Mouse (Mus musculus) stomach, postnatal 0 days (tissue): ENCODE results near the gene Cox19. TPM values are rescaled to one million over a fixed set of nuclear protein-coding genes. Genes with fewer than 3 reads are reported as not detected.

Experiments
- ATAC-seq: fragments of 200-750 bp; cut with Nextera tagmentation; 2 replicates; pipeline ENCODE4 v1.8.0; 2017; ENCODE audit not compliant: low FRiP score, low TSS enrichment
- DNase-seq: peaks from one replicate; pipeline ENCODE4 v3.0.0-alpha.2; 2016; ENCODE audit warnings: low spot score
- H3K27ac ChIP-seq: fragments of 300-500 bp; sonication (generic); replicated peaks from 2 replicates; pipeline ENCODE4 v1.5.1; 2014; ENCODE audit warnings: mild to moderate bottlenecking, control low read depth
- H3K27me3 ChIP-seq: fragments of 300-500 bp; sonication (generic); 2 replicates; pipeline ENCODE4 v1.6.1; 2014; ENCODE audit warnings: low read length; ENCODE audit not compliant: control insufficient read depth, insufficient read depth
- H3K36me3 ChIP-seq: fragments of 300-500 bp; sonication (generic); 2 replicates; pipeline ENCODE4 v1.6.1; 2014; ENCODE audit warnings: low read length, mixed read lengths; ENCODE audit not compliant: control insufficient read depth, insufficient read depth
- H3K4me1 ChIP-seq: fragments of 300-500 bp; sonication (generic); replicated peaks from 2 replicates; pipeline ENCODE4 v1.6.1; 2014; ENCODE audit warnings: antibody characterized with exemption; ENCODE audit not compliant: control insufficient read depth, insufficient read depth
- H3K4me2 ChIP-seq: fragments of 300-500 bp; sonication (generic); replicated peaks from 2 replicates; pipeline ENCODE4 v1.6.1; 2014; ENCODE audit warnings: low read depth, mild to moderate bottlenecking, control low read depth, moderate library complexity
- H3K4me3 ChIP-seq: fragments of 300-500 bp; sonication (generic); 2 replicates; pipeline ENCODE4 v1.5.1; 2014; ENCODE audit warnings: low read depth, low read length, control low read depth
- H3K9ac ChIP-seq: fragments of 300-500 bp; sonication (generic); 2 replicates; pipeline ENCODE4 v1.6.1; 2014; ENCODE audit warnings: mild to moderate bottlenecking, low read length, control low read depth, mixed read lengths
- H3K9me3 ChIP-seq: fragments of 300-500 bp; sonication (generic); 2 replicates; pipeline ENCODE4 v1.6.1; 2016; ENCODE audit warnings: low read length; ENCODE audit not compliant: control insufficient read depth
- CTCF ChIP-seq: IDR thresholded peaks from 2 replicates; pipeline ENCODE4 v1.5.1; 2016; ENCODE audit warnings: antibody characterized with exemption, low read depth, mild to moderate bottlenecking, moderate library complexity
- EP300 ChIP-seq: optimal IDR thresholded peaks from 2 replicates; pipeline ENCODE3; 2016; ENCODE audit warnings: antibody characterized with exemption
- WGBS: fragments of 180-500 bp; shearing (Covaris S2); extraction: QIAGEN DNeasy Blood & Tissue Kit; methylation state at CpG from one replicate; pipeline ENCODE4 v1.1.7; 2014; 5-methylcytosine and 5-hydroxymethylcytosine counted together
- microRNA counts: library from miRNA; unstranded; fragments of <30 nt; microRNA quantifications from one replicate; lab custom pipeline; 2015
- microRNA-seq: library from miRNA; unstranded; fragments of <30 nt; microRNA quantifications from one replicate; pipeline ENCODE4, GENCODE M21; 2016
- polyA plus RNA-seq: library from polyadenylated mRNA; unstranded; fragments of >200 nt; fragmentation: Nextera tagmentation; extraction: Ambion mirVana; gene quantifications from 2 replicates; pipeline ENCODE4 v1.2.1, GENCODE M21; 2015

The Cox19 gene
- polyA plus RNA-seq, 1 experiment from 2014 or later, result 114 TPM

GRCm38 (mm10) chr5:139290467-139291259 lies 60.6 kb downstream of the Cox19 start:
- no peaks in the 10 kb centered on the region for H3K36me3 ChIP-seq
- H3K9me3 ChIP-seq, result no peaks in the 10 kb centered on the region; the same call in 1 of the 2 replicates
- H3K4me1 ChIP-seq, result peaks cover 6% of the 10 kb centered on the region; the same call in 1 of the 2 replicates
- DNase-seq (no peak), ATAC-seq (no peak)
- no peak overlapping the region for H3K4me3 ChIP-seq
- no peak for TF ChIP-seq CTCF
- TF ChIP-seq EP300, result no peak
- no peak overlapping the region for H3K4me2 ChIP-seq
- H3K9ac ChIP-seq, result no peak overlapping the region
- WGBS, result 80% methylated on average over 12 of the region's 12 CpGs
- H3K27me3 ChIP-seq, result no peaks in the 10 kb centered on the region
- no peak overlapping the region for H3K27ac ChIP-seq

GRCm38 (mm10) chr5:139288591-139288990 lies 62.6 kb downstream of the Cox19 start:
- Histone ChIP-seq H3K4me1 (peaks cover 9% of the 10 kb centered on the region), H3K4me3 (no peak overlapping the region), H3K27me3 (no peaks in the 10 kb centered on the region), H3K27ac (no peak overlapping the region), H3K4me2 (no peak overlapping the region), H3K9me3 (no peaks in the 10 kb centered on the region), H3K36me3 (no peaks in the 10 kb centered on the region), H3K9ac (no peak overlapping the region)
- ATAC-seq (no peak), DNase-seq (no peak)
- TF ChIP-seq EP300 (no peak), CTCF (no peak)
- 88% methylated on average over 4 of the region's 4 CpGs for WGBS

- ATAC-seq, result no peak
- 87% methylated on average over 4 of the region's 4 CpGs for WGBS
- H3K4me2 ChIP-seq, result no peak overlapping the region
- H3K9me3 ChIP-seq, result no peaks in the 10 kb centered on the region
- H3K4me1 ChIP-seq, result peaks cover 9% of the 10 kb centered on the region
- no peak overlapping the region for H3K4me3 ChIP-seq
- DNase-seq, result no peak
- no peaks in the 10 kb centered on the region for H3K27me3 ChIP-seq
- H3K27ac ChIP-seq, result no peak overlapping the region
- H3K36me3 ChIP-seq, result no peaks in the 10 kb centered on the region
- no peak overlapping the region for H3K9ac ChIP-seq
- no peak for TF ChIP-seq EP300
- no peak for TF ChIP-seq CTCF
Measured at GRCm38 (mm10) chr5:139287787-139288186, 63.4 kb downstream of the Cox19 start.

- Histone ChIP-seq H3K4me1 (peaks cover 9% of the 10 kb centered on the region), H3K4me2 (no peak overlapping the region), H3K36me3 (no peaks in the 10 kb centered on the region), H3K27me3 (no peaks in the 10 kb centered on the region), H3K4me3 (no peak overlapping the region), H3K9me3 (no peaks in the 10 kb centered on the region), H3K9ac (no peak overlapping the region), H3K27ac (peak overlapping the region; percentile 65)
- peak; percentile 23 for DNase-seq
- ATAC-seq, result no peak
- no peak for TF ChIP-seq CTCF
- TF ChIP-seq EP300, result no peak
- WGBS, result 74% methylated on average over 5 of the region's 5 CpGs
Measured at GRCm38 (mm10) chr5:139287099-139287498, 64.1 kb downstream of the Cox19 start.

MicroRNA genes within 50 kb of the gene (microRNA counts, 519-probe panel; counts per million panel counts)
- microRNA mmu-miR-339-3p (lab: Ali Mortazavi, UCI) (not detected), microRNA mmu-miR-339-5p (lab: Ali Mortazavi, UCI) (not detected)

Small RNA genes lying within 50 kb of the gene (microRNA-seq; reads per million reads assigned to microRNA genes)
- gene Mir339, result 357 reads per million, percentile 62 among the genes with 10 or more reads in this experiment

Other genes starting within 250 kb of the Cox19 start
- gene Prkar1b, start 201.4 kb downstream of the Cox19 start, polyA plus RNA-seq, result 9.6 and 10.6 TPM in 2 replicates
- gene Dnaaf5, start 201.2 kb downstream of the Cox19 start, polyA plus RNA-seq, result 1.9 and 2.3 TPM in 2 replicates
- 24.0 TPM in 2 replicates for gene Sun1, start 150.8 kb downstream of the Cox19 start, polyA plus RNA-seq
- 132 and 133 TPM in 2 replicates for gene Get4, start 99.1 kb downstream of the Cox19 start, polyA plus RNA-seq
- 13.8 and 14.9 TPM in 2 replicates for gene Adap1, start 25.8 kb downstream of the Cox19 start, polyA plus RNA-seq
- gene Cyp2w1, start 1.2 kb upstream of the Cox19 start, polyA plus RNA-seq, result 4.8 and 8.5 TPM in 2 replicates
- gene Gpr146, start 26.3 kb upstream of the Cox19 start, polyA plus RNA-seq, result 3.5 TPM in 2 replicates
- gene C130050O18Rik, start 53.9 kb upstream of the Cox19 start, polyA plus RNA-seq, result 0.41 and 0.46 TPM in 2 replicates
- gene Gper1, start 71.7 kb upstream of the Cox19 start, polyA plus RNA-seq, result 2.8 and 3.2 TPM in 2 replicates
- gene 3110082I17Rik, start 109.1 kb upstream of the Cox19 start, polyA plus RNA-seq, result 19.2 and 19.7 TPM in 2 replicates
- gene Zfand2a, start 133.1 kb upstream of the Cox19 start, polyA plus RNA-seq, result 5.3 and 6.7 TPM in 2 replicates
- gene Uncx, start 192.1 kb upstream of the Cox19 start, polyA plus RNA-seq, result not detected in 2 replicates